Mouse (Mus musculus) liver, embryonic 18 days (tissue): ENCODE results near the gene Scn1b. TPM values are rescaled to one million over a fixed set of nuclear protein-coding genes. Genes with fewer than 3 reads are reported as not detected.

Experiments
- polyA plus RNA-seq: library from polyadenylated mRNA; depleted of rRNA; stranded (reverse); fragments of >200 nt; gene quantifications from 2 replicates; pipeline ENCODE4 v1.2.3, GENCODE M21; 2012; rRNA removed

Scn1b gene
- polyA plus RNA-seq = 2.8 and 3.3 TPM in 2 replicates

DNA sequence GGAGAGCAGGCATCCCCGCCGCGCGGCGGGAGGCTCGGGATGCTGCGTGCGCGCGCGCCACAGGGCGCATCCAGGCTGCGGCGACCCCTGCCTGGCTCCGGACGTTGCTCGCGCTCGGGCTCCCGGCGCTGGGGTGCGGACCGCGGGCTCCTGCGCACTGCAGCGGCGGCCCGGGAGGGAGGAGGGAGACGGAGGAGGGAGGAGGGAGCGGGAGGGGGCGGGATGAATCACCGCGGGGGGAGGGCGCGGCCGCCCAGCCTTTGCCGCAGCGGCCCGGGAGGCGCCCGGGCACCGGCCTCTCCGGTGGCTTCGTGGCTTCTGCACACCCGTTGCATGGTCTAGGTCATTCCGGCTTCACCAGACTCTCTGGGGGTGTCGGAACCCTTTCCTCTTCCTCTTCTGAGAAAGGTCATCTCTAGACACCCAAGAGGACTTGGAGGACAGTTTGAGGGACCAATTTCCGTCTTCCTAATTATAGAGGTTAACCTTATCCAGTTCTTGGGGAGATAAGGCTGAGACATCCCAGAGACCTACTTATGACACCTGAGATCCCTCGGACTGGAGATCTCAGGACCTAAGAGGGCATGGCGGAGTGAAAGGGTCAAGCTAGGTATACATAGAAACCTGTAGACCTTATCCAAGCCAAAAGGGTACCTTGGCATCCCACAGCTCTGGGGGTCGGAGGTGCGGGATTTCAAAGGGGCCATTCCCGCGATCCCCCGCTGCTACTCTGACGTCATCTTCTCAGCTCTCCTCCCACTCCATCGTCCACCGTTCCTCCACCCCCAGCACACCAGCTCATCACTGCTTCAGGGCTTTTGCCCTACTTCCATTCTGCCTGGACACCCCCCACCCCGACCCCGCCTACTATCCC lies at the start of gene Scn1b:
Gene Scn1b, minus strand, starts transcription at position 153 of the 874 bp plus-strand sequence.

DNA sequence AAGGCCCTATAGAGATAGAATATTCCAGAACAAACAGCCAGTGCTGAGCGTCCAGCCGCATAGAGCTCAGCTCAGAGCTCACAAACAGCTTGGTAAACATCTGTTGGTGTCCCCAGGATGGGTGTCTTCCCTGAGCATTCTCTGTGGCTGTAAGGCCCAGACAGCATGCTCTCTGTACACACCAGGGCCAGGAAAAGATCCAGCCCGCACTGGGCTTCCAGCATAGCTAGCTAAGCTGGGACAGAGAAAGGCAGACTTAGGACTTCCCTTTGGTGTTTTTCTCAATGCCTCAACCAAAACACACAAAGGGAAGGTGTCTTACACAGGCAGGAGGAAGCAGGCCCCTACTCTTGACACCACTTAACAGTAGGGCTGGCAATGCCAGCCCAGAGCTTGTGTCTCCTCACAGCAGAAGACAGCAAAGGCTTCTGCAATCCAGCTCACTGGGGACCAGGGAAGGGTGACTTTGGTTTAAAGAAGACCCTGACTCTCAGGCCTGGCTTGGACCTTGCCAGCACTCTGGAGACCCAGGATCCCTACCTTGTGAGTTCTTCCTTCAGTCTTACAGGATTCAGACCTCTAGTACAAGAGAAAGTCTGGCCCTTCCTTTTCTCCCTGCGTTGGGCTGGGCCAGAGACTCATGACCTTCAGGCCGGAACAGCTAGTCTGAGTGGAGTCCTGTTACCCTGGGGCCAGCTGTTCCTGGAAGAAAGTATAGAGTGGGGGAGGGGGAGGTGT lies 28.7 kb upstream of the Scn1b start, which contains the start of gene Gramd1a:
Gene Gramd1a, minus strand, starts transcription at position 601 of the 738 bp plus-strand sequence.

DNA sequence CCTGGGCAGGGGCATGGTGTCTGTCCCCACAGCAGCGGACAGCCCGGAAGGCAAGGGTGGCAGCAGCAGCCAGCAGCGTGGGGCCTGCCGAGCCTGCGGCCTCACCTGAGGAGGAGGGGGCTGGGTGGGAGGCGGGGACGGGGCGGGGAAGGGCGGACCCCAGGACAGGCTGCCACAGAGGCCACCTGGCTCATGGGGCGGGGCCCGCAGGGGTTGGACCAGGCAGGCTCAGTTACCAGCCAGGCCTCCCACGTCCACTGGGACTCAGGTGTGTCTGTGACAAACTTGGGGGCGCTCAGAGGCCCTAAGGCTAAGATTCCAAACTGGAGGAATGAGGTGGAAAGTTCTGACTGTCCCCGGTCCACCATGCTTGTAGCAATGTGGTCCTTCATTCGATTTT lies 11.6 kb downstream of the Scn1b start, which contains the start of gene Hpn:
Gene Hpn, minus strand, starts transcription at position 109 of the 400 bp plus-strand sequence.

DNA sequence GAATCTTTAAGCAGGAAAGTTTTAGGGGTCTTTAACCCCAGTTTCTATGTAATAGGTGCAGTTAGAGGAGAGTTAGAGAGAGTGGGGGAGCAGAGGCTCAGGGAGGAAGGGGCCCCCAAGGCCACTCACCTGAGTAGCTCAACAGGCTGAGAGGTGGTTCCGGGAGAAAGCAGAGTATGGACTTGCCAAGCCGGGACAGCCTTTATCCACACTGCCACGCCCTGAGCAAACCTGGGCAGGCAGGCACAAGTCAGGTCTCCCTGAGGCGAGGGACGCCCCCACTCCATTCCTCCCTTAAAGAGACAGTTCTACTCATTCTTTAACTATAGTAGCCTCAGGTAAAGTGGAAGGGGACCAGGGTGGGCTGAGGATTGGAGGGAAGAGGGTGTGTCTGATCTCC lies 50.3 kb downstream of the Scn1b start, which contains the start of gene Fxyd3:
Gene Fxyd3, minus strand, starts transcription at position 213 of the 400 bp plus-strand sequence.

Other genes with a start within 250 kb of the Scn1b start
- gene Cd22, start 246.7 kb downstream of the Scn1b start, polyA plus RNA-seq = 3.4 and 4.7 TPM in 2 replicates
- gene Mag, start 212.1 kb downstream of the Scn1b start, polyA plus RNA-seq = 0.32 and 0.35 TPM in 2 replicates
- gene Hamp2, start 202.3 kb downstream of the Scn1b start, polyA plus RNA-seq = not detected in 2 replicates
- 30.9 and 57.5 TPM in 2 replicates for gene Hamp, start 183.0 kb downstream of the Scn1b start, polyA plus RNA-seq
- gene Usf2, start 170.2 kb downstream of the Scn1b start, polyA plus RNA-seq = 47.1 and 50.1 TPM in 2 replicates
- 31.7 and 32.1 TPM in 2 replicates for gene Lsr, start 153.5 kb downstream of the Scn1b start, polyA plus RNA-seq
- gene Fam187b, start 153.2 kb downstream of the Scn1b start, polyA plus RNA-seq = 4.2 and 4.8 TPM in 2 replicates
- 21.8 and 22.9 TPM in 2 replicates for gene Fxyd5, start 84.5 kb downstream of the Scn1b start, polyA plus RNA-seq
- 0.53 and 0.70 TPM in 2 replicates for gene Fxyd7, start 75.5 kb downstream of the Scn1b start, polyA plus RNA-seq
- 186 and 200 TPM in 2 replicates for gene Fxyd1, start 69.8 kb downstream of the Scn1b start, polyA plus RNA-seq
- gene Lgi4, start 67.7 kb downstream of the Scn1b start, polyA plus RNA-seq = 0.21 and 0.23 TPM in 2 replicates
- gene Fxyd3, start 50.3 kb downstream of the Scn1b start, polyA plus RNA-seq = 0.85 and 1.2 TPM in 2 replicates
- 217 and 233 TPM in 2 replicates for gene Hpn, start 11.7 kb downstream of the Scn1b start, polyA plus RNA-seq
- gene Gramd1a, start 28.9 kb upstream of the Scn1b start, polyA plus RNA-seq = 30.3 and 39.3 TPM in 2 replicates
- gene Scgb2b2, start 163.5 kb upstream of the Scn1b start, polyA plus RNA-seq = not detected in 2 replicates
- not detected in 2 replicates for gene Scgb1b2, start 164.8 kb upstream of the Scn1b start, polyA plus RNA-seq
- gene Scgb2b3, start 235.1 kb upstream of the Scn1b start, polyA plus RNA-seq = not detected in 2 replicates
- not detected in 2 replicates for gene Scgb1b3, start 248.6 kb upstream of the Scn1b start, polyA plus RNA-seq